Mouse (Mus musculus): ENCODE measurements around the gene Cmtm7.

The Cmtm7 gene

DNA sequence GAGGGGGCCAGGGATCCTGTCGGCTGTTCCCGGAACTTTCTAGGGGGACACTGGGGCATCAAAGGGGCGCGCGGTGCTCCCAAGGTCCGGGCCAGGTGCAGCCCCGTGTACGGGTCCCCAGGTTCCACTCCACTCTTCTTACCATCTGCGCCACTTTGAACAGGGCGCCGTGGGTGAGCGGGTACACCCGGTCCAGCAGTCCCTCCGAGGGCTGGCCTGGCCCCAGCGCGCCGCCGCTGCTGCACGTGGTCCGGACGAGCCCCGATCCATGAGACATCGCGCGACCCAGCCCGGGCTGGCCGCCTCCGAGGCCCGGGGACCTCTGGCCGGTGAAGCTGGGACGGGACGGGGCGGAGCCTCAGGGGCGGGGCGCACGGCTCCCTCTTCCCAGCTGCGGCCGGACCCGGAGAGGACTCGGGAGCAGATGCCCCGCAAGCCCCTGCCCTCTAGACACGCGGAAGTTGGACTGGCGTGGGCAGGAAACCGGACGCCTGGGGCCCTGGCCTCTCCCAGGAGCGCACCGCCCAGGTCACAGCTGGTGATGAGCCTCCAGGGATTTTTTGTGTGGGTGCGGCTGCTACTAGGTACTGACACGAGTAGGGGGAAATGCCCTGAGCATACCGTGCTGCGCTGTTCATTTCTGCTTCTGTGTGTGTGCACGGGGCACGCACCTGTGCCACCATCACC lies at the start of gene Cmtm7:
Gene Cmtm7, minus strand, starts transcription at position 331 of the 687 bp plus-strand sequence.
- in situ Hi-C loops (cut with MboI; ENCODE audit: low pct_unique_long_range_greater_than_20kb in 1 of 2, low sequenced_read_pairs in 2 of 2, unreplicated experiment in 1 of 2) = no loop called here

DNA sequence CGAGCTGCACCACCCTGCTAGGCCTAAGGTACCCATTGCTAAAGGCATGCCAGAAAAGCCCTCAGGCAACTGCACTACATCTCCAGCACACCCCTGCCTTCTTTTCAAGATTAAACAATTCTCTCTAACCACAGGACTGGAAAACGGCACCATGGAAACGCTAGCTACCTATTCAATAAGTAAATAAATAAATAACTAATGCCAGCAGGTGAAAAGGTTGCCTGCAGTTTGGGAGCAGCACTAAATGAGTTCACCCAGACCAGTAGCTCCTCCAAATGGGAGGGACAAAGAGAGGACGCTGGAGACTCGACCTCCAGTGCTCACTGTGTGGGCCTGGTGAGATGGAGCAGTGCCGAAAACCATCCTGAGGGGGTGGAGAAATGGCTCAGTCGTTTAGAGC lies 48.7 kb upstream of the Cmtm7 start:
- in situ Hi-C loops (cut with MboI; ENCODE audit: low pct_unique_long_range_greater_than_20kb in 1 of 2, low sequenced_read_pairs in 2 of 2, unreplicated experiment in 1 of 2) = no loop called here

DNA sequence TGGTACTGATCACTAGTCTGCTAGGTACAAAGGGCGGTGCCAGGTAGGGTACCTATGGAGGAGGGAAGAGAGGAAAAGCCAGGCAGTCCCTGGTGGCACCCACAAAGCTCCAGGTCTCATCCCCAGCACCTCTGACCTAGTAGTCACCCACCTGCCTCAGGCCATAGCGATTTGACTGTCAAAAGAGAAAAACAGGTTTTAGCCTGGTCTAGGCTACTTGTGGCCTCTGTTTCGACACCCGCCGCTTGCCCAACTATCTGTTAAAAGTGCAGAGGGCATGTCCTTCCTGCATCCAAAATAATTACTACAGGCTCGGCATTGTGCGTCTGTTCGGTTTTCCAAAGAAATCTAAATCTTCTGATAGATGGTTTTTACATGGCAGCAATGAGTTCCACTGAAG lies 48.0 kb upstream of the Cmtm7 start:
- in situ Hi-C loops (cut with MboI; ENCODE audit: low pct_unique_long_range_greater_than_20kb in 1 of 2, low sequenced_read_pairs in 2 of 2, unreplicated experiment in 1 of 2) = no loop called here

DNA sequence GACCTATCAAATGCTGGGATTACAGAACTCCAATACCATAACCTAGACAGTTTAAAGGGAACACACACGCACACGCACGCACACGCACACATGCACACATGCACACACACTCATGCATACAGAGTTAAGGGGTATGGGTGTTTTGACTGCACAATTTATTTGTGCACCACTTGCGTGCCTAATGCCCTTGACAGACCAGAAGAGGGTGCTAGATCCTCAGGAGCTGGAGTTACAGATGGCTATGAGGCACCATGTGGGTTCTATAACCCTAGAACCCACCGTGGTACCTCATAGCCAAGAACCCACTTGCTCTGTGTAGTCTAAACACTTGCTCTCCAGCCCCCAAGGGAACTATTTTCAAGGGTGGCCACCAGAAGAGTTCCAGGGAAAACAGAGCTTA lies 46.7 kb upstream of the Cmtm7 start:
- in situ Hi-C loops (cut with MboI; ENCODE audit: low pct_unique_long_range_greater_than_20kb in 1 of 2, low sequenced_read_pairs in 2 of 2, unreplicated experiment in 1 of 2) = no loop called here

DNA sequence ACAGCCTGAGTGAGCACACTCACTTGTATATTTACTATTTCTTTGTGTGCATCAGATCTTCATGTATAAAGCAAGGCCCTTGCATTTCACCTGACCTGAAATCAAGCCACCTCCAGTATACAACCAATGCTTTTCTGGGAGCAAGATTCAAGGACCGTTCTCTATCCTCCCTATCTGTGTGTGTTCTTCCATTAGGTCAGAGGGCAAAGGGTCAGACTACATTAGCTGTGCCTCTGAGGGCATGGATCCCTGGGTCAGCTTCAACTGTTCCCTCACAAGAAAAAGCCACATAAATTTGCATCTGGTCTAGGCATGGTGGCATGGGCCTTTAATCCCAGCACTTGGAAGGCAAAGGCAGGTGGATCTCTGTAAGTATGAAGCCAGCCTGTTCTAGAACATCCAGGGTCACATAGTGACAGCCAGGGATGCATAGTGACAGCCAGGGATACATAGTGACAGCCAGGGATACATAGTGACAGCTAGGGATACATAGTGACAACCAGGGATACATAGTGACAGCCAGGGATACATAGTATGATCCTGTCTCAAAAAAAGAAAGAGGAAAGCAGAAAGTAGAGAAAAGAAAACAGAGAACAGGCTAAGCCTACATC lies 45.7 kb upstream of the Cmtm7 start:
- in situ Hi-C loops (cut with MboI; ENCODE audit: low pct_unique_long_range_greater_than_20kb in 1 of 2, low sequenced_read_pairs in 2 of 2, unreplicated experiment in 1 of 2) = no loop called here

DNA sequence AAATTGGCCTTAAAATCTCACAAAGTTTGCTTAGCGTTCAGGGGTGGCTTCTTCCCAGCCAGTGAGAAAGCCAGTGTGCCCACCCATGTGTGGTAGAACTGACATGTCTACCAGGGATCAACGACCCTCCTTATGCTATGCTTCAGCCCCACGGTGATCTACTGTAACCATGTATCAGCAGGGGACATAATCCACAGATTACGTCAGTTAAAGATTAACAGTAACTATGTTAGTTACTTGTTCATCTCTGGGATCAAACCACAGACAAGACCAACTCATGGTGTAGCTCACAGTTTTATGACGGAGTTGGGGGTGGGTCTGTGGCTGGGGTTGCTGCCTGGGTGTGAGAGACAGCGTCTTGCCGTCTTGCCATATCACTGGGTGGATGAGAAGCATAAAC lies 42.5 kb upstream of the Cmtm7 start:
- in situ Hi-C loops (cut with MboI; ENCODE audit: low pct_unique_long_range_greater_than_20kb in 1 of 2, low sequenced_read_pairs in 2 of 2, unreplicated experiment in 1 of 2) = no loop called here

DNA sequence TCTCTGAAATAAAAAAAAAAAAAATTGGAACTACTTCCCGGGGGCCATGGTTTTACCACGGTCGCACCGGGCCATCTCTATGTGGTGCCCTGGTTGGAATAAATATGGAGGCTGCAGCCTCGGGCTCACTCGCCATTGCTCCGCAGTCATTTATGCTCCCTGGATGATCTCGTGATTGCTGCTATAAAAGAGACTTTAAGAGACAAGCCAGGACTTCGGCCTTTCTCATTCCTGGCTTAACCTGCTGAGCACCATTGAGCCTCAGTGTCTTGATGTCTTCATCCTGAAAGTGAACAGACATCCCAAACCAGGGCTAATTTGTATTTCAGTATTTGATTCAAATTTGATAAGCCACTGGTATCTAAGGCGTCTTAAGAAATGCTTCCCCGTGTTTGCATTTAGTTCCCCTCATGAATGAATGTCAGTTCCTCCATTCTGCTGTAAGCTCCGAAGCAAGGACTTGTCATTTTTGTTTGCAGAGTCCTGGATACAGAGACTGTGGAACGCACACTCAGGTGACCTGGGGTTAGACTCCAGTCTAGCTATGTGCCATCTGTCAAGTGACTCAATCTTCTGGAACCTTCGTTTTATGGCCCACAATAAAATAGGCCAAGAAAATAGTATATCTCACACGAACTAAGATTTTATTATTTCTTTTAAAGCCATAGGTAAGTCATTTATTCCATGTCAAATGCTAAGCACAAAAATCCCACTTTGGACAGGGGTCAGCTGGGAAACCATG lies 40.1 kb upstream of the Cmtm7 start:
- in situ Hi-C loops (cut with MboI; ENCODE audit: low pct_unique_long_range_greater_than_20kb in 1 of 2, low sequenced_read_pairs in 2 of 2, unreplicated experiment in 1 of 2) = no loop called here

DNA sequence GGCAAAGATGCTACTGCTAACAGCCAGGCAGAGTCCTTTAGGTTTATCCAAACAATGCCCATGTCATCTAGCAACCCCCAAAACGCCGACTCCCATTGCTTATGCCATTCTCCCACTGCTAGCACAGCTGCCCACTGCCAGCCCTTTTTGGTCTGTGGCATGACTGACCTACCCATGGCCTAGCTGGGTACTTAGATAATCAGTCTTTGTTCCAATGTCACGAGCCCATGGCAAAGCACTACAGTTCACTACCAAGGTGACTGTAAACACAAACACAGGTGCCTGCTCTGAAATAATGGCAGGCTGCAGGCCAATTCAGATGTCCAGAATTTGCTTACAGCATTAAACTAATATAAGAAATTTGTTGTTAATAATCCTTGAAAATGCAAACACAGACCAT lies 37.3 kb upstream of the Cmtm7 start:
- in situ Hi-C loops (cut with MboI; ENCODE audit: low pct_unique_long_range_greater_than_20kb in 1 of 2, low sequenced_read_pairs in 2 of 2, unreplicated experiment in 1 of 2) = no loop called here

DNA sequence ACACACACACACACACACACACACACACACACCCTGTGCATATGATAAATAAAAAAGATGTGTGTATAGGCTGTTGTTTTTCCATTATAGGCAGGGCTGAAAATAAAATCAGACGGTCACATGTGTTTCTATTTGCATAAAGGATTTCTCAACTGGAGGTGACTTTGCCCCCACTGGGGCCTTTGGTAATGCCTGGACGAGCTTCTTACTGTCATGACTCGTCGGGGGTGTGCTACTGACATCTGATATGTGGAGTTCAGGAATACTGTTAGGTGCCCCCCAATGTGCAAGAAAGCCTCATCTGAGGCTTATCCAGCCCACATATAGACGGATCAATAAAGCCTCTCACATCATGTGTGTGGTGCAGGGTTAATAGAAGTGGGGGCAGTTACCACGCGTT lies 35.4 kb upstream of the Cmtm7 start:
- in situ Hi-C loops (cut with MboI; ENCODE audit: low pct_unique_long_range_greater_than_20kb in 1 of 2, low sequenced_read_pairs in 2 of 2, unreplicated experiment in 1 of 2) = no loop called here

DNA sequence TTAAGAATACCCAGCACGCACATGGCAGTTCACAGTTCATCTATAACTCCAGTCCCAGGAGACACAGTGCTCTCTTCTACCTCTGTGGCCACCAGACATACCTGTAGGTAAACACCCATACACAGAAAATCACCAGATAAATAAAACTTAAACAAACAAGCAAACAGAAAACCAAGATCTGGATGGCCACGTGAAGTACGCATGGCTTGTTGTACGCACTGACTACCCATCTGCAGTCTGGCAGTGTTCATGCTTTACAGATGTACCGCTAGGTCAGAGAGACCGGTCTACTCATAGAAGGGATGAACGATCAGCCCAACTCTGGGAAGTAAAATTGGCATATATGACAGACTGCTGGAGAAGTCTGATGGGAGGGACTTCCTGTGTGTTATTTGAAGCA lies 34.5 kb upstream of the Cmtm7 start:
- in situ Hi-C loops (cut with MboI; ENCODE audit: low pct_unique_long_range_greater_than_20kb in 1 of 2, low sequenced_read_pairs in 2 of 2, unreplicated experiment in 1 of 2) = no loop called here

DNA sequence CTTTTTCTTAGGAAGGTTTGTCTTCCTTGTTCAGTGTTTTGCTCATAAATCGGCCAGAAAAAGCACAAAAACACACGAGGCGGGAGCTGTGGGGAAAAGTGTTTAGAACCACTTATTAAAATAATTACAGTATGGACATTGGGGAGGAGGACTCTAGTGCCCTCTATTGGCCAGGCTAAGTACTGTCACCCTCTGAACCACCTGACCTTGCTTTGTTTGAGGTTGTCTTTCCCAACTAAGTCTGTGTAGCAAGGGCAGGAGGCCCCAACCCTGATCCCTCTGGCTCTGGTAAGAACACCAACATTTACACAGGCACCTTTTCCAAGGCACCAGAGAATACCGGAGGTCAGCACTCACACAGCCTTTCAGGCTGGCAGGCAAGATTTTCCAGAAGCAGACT lies 33.7 kb upstream of the Cmtm7 start:
- in situ Hi-C loops (cut with MboI; ENCODE audit: low pct_unique_long_range_greater_than_20kb in 1 of 2, low sequenced_read_pairs in 2 of 2, unreplicated experiment in 1 of 2) = no loop called here

DNA sequence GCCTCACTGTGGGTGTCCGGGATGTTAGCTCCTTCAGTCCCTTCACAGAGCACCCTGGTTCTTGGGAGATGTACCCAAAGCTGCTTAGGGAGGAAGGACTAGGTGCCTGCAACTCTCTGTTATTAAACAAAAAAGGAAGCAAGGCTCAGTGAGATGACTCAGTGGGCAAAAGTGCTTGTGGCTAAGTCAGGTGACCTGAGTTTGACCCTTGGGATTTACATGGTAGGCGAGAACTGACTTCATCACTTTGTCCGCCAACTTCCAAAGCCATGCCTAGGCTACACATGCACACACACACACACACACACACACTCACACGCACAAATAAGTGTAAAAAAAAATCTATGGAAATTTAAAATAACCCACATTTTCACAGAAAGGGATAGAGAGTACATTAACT lies 30.3 kb upstream of the Cmtm7 start:
- in situ Hi-C loops (cut with MboI; ENCODE audit: low pct_unique_long_range_greater_than_20kb in 1 of 2, low sequenced_read_pairs in 2 of 2, unreplicated experiment in 1 of 2) = no loop called here

DNA sequence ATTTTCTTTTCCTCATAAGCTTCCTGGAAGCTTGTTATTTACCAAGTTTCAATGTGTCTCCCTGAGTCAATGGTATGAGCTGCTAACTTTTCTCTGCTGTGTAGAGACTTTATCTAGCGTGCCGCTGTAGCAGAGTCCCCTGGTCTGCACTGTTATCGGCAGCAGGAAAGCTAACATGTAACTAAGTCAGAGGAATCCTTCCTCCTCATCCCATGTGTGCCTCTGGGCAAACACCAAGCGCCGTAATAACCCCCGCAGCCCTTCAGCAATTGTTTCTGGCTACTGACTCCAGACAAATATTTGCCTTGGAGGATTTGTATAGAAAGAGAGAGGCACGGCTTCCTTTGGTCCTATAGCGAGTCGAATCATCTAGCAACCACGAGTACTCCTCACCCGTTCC lies 29.2 kb upstream of the Cmtm7 start:
- in situ Hi-C loops (cut with MboI; ENCODE audit: low pct_unique_long_range_greater_than_20kb in 1 of 2, low sequenced_read_pairs in 2 of 2, unreplicated experiment in 1 of 2) = no loop called here

DNA sequence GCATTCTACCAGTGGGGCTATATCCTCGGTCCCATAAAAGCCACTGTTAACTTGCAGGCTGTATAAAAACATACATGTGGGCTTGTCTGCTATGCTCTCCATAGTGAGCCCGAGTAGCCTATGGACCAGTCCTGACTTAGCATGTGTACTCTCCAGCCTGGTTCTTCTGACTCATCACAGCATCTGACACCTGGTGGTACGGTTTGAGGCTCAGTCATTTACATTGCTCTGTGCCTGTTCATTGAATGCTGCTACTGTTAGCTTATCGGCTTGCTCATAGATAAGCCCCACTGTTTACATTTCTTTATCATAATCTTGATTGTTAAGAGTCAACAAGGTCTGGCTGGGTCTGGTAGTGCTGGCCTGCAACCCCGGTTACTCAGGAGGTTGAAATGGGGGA lies 27.0 kb upstream of the Cmtm7 start:
- in situ Hi-C loops (cut with MboI; ENCODE audit: low pct_unique_long_range_greater_than_20kb in 1 of 2, low sequenced_read_pairs in 2 of 2, unreplicated experiment in 1 of 2) = no loop called here

DNA sequence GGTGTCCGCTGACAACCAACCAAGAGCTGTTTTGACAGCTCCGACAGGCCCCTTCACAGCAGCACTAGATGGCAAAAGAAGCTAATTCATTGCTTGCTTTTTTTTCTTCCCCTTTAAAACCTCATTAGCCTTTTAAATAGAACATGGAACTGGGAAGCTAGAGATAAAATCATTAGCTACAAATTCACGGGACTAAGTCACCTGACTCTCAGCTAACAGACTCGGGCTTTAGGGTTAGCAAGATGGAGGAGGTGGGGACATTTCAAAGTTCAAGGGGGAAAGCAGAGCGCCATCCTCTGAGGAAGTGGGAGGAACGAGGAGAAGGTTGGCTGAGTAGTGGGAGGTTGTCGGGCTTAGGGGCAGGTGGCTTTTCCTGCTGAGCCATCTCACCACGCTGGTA lies 25.6 kb upstream of the Cmtm7 start:
- in situ Hi-C loops (cut with MboI; ENCODE audit: low pct_unique_long_range_greater_than_20kb in 1 of 2, low sequenced_read_pairs in 2 of 2, unreplicated experiment in 1 of 2) = no loop called here

DNA sequence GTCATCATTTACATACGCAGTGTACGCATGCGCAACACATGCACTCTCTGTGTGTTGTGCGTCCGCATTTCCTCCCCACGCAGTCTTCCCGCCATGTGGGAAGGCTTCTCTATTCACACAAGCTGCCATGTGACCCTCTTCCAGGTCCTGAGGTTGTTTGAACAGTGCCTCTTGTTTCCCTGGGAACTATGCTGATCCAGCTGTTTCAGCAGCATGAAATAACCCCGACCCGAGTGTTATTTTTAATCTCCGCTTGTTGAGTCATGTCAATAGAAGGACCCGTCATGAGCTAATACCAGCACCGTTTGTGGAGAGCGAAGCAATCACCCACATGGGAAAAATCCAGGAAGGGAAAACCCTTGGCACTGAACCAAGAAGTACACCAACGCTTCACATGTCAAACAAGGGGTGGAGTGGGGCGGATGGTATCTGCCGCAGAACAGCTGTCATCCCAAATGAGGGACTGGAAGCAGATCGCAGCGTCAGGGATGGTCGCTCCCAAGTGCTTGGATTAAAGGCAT lies 23.6 kb upstream of the Cmtm7 start:
- in situ Hi-C loops (cut with MboI; ENCODE audit: low pct_unique_long_range_greater_than_20kb in 1 of 2, low sequenced_read_pairs in 2 of 2, unreplicated experiment in 1 of 2) = no loop called here

DNA sequence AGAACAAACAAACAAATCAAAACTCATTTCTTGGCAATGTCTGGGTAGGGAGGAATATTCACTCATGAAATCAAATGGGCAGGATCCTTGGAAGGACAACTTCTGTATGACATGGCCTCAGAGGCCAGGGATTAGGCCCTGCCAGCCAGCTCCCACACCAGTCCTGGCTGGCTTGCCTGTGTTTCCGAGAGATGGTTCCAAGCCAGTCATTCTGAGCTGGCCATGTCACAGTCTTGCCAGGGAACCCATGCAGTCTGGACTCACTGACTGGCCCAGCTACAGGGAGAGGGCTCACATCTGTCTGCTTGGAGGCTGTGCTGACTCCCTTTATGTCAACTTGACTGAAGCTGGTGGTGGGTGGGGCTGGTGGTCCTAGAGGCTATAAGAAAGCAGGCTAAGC lies 20.5 kb upstream of the Cmtm7 start:
- in situ Hi-C loops (cut with MboI; ENCODE audit: low pct_unique_long_range_greater_than_20kb in 1 of 2, low sequenced_read_pairs in 2 of 2, unreplicated experiment in 1 of 2) = no loop called here

DNA sequence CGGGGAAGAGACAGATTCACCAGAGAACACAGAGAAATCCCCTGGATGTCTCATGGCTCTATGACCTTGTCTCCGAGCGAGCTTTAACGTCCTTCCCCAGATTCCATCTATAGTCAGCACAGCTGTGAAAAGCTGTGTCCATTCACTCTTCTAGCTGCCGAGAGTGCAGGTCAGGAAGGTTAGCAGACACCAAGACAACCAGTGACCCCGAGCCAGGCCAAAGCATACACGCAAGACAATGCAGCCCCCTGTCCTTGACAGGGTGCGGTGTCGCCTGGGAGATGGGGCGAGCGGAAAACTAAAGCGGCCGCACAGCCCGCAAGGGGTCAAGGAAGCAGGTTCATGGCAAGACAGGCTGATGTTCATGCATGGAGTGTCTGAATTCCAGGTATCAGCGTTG lies 19.6 kb upstream of the Cmtm7 start:
- in situ Hi-C loops (cut with MboI; ENCODE audit: low pct_unique_long_range_greater_than_20kb in 1 of 2, low sequenced_read_pairs in 2 of 2, unreplicated experiment in 1 of 2) = no loop called here

DNA sequence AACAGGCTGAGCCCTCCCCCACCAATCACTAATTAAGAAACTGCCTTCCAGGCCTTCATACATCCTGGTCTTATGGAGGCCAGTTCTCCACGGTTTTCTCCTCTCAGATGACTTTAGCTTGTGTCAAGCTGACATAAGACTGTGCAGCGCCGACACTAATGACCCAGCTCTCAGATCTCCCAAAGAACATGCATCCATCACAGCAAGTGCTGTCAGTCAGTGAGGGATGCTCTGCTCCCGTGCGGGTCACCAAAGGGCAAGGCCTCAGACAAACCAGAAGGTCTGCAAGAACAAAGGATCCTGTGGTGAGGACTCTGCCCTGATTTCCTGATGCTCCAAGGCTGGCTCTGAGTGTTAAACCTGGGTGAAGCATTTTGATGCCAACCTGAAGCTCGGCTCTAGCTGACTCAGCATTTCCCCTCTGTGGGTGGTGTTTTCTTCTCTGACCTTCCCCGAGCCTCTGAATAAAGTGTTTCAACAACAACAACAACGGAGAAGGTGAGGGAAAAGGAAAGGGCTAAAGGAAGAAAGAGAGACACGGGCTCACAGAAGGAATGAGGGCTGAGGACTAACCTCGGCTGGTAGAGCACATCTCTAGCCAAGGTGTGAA lies 17.9 kb upstream of the Cmtm7 start:
- in situ Hi-C loops (cut with MboI; ENCODE audit: low pct_unique_long_range_greater_than_20kb in 1 of 2, low sequenced_read_pairs in 2 of 2, unreplicated experiment in 1 of 2) = no loop called here

Measured in mouse embryonic stem cell (cell line).